Mouse (Mus musculus) stomach, postnatal 0 days (tissue): Measurements from ENCODE around the gene Dync1i2.

Experiments
- CTCF ChIP-seq: IDR thresholded peaks from 2 replicates; pipeline ENCODE4 v1.5.1; 2016; ENCODE audit warnings: antibody characterized with exemption, low read depth, mild to moderate bottlenecking, moderate library complexity
- EP300 ChIP-seq: optimal IDR thresholded peaks from 2 replicates; pipeline ENCODE3; 2016; ENCODE audit warnings: antibody characterized with exemption

DNA sequence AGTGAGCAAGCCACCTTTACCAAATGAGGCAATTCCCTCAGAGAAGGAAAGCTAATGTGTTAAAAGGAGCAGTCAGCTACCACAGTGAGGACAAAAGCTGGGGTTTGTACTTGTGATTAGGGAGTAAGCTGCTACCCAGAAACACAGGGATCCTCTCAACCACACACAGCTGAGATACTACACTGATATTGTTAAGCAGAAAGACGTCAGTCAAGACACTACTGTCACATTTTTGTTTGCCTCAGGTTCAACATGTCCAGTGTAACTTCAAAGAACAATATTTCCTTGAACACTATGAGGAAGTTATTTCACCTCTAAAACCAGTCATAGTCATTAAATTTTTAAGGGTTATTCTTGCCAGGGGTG, 34.3 kb upstream of the Dync1i2 start:
- TF ChIP-seq CTCF (no peak), EP300 (no peak)
